Mouse (Mus musculus) lung, postnatal 4 days (tissue): ENCODE measurements at regions not wholly inside any gene's neighbourhood (a gene's known extent, or its start where the extent isn't known, plus 50 kb on each side); places are given as distances from the start of the nearest gene placed in this dataset.

Experiments
- DNase-seq, 2 experiments: peaks; one replicate each; pipeline ENCODE4 v3.0.0; 2021

DNA sequence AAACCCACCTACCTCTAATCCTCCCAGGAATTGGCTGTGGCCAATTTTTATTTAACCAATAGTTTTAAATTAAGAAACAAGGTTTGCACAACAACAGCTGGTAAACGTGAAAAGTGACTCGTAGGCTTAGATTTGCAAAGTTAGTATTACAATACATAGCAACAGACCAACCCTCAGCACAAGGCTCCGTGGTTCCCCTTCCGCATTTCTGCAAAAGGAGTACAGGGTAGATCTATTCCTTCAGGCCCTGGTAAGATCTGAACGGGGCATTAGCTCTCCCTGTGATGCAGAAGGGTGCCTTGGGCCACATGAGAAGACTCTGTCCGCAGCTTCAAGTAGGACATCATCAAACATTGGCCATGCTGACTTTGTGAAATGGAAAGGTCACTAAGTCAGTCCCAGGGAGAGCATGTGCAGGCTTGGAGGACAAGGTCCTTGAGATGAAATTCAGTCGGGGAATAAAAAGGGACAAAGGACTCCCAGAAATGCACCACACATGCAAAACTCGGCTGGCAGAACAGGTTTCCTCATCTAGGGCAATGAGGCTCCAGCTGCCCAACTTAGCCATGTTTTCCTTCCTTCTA, 75.0 kb upstream of the Armc2 start:
- no peak for DNase-seq

DNA sequence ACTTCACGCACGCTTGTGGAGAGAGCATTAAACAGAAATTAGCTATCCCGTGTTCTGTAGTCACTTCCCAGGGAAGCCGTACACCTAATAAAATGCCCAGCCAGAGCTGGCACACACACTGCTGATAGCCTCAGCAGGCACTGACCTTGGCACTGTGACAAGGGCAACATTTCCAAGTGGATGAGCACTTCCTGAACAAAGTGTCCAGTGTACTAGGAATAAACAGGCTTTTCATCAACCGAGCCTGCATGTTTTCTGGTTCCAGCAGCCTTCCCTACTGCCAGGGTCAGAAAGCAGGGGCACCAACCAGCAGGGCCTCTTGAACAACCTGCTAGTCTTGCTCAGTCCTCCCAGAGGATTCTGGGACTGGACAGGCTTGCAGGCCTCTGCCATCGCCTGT, 74.3 kb upstream of the Armc2 start:
- DNase-seq, result peak; percentile 62 to 65

DNA sequence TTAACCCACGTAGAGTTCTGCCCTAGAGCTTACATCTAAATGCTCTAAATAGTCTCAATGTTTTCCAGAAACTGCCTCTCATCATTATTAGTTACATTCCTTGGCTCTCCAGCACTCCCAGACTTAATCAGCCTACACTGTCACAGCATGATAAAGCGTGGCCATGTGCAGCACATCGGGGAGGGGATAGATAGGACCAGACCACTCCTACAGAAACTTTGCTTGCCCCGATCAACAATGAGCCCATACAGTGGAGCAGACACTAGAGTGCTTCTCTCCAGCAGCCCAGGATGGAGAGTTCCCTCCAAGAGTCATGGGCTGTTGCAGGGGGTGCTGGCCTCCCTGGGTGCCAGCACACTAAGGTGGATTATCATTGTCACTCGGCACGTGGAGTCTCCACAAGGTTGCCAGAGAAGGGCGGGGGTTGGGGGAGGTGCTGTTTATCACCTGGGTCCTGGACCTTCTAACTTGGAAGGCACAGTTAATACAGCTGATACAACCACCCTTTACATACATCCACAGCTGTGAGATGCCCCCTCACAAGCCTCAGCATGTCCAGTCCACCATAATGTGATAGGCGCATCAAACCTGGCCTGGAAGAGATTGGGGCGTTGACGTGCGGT, 73.4 kb upstream of the Armc2 start:
- DNase-seq, result no peak

DNA sequence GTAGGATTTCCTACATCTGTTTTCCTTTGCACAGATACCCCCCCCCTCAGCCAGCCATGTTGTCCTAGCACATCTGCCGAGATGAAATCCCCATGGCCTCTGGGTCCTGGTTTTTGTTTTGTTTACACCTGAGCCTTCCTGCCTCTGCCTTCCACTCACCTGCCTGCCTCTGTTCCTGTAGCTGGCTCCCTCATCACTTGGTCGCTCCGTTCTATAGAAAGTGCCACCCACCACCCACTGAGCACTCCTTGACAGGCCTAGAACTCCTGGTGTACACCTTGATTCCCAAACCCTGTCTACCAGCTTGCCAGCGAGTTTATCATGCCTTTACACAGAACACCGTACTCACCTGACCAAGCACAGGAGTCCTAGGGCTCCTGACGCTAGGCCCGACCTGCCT, 72.6 kb upstream of the Armc2 start:
- DNase-seq, result no peak

DNA sequence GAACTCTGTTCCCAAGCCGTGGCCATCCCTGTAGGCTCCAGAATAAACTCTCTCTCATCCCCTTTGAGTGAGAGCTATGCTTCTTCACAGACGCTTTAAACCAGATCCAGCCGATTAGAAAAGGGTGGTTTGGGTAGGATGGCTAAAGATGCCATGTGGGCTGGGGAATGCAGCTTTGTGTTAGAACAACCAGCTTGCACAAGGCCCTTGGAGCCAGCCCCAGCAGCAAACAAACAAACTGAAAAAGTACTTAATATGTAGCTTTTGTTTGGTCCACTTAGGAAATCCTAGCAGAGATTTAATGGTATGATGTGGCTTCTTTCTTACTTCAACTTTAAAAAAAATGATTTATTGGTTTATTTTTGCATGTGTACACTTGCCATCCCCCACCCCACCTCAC, 71.9 kb upstream of the Armc2 start:
- DNase-seq, result no peak

DNA sequence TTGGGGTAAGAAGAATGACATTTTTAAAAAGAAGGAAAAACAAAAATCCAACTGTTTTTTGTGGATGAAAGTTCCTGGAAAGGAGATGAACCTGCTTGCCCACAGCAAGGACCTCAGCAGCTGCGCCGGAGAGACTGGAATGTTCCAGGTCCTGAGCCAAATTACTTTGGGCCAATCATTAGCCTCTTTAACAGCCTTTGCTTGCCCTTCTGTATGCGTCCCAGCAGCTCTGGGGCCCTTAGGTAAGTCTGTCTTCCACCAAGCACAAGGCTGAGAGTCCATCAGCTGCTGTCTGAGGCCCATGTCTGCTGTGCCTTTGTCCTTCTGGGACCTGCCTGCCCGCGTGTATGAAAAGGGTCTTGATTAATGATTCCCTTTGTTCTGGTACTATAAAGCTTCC, 71.4 kb upstream of the Armc2 start:
- peak; percentile 39 to 70 for DNase-seq

DNA sequence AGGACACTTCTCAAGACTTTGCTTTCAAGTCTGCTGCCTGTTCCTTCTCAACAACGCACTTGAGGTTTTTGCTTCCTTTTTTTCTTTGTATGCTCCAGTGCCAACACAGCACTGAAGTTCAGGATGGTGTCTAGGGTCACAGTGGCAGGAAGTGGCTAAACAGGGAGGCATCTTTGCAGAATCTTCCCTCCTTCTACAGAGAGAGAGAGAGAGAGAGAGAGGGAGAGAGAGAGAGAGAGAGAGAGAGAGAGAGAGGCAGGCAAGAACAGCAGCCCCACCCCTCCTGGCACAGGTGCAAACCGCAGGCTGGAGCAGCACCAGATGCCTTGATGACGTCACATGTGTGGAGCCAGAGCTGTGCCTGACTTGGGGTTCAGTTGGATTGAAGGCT, 71.0 kb upstream of the Armc2 start:
- peak; percentile 80 to 88 for DNase-seq

DNA sequence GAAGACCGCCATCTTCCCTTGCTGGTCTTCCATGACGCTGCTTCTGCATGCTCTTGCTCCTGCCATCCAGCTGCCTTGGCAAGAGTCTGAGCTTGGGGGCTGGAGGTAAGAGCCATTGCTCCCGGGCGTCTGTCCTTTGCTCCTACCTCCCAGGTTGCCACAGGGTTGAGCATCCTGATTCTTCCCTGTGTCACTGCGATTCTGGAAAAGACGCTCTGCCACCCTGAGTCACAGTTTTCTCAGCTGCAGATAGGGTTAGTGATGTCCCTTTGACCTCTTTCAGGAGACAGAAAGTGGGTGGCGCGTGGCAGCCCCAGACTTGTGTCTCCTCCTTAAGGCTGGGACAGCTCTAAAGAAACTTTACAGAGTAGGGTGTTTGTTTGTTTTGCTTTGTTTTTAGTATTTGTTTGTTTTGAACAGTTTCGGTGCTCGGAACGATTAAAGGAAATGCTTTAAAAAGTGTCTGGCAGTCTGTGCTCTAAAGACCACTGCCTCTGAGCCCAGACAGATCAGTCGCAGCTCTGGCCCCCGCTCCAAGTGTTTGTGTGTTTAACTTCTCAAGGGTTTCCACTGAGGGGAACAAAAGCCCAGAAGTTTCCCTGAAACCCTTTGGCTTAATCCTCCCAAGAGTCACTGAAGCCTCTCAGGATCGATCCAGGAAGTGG, 70.5 kb upstream of the Armc2 start:
- DNase-seq, result peak in 1 of 2 experiments; percentile 50

DNA sequence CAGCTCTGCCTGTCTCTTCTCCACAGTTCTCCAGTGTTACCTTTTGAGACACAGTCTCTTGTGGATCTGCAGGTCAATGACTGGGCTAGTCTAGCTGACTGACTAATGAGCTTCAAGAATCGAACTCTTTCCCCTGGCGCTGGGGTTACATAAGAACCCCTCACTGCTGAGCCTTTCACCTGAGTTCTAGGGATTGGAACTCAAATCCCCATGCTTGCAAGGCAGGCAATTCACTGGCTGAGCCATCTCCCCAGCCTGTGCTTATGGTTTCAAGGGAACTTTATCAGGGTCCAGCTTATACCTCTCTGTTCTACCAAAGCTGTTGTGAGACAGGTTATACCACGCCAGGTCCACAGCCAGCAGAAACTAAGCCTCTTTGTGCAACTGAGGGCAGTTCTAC, 69.7 kb upstream of the Armc2 start:
- no peak for DNase-seq

DNA sequence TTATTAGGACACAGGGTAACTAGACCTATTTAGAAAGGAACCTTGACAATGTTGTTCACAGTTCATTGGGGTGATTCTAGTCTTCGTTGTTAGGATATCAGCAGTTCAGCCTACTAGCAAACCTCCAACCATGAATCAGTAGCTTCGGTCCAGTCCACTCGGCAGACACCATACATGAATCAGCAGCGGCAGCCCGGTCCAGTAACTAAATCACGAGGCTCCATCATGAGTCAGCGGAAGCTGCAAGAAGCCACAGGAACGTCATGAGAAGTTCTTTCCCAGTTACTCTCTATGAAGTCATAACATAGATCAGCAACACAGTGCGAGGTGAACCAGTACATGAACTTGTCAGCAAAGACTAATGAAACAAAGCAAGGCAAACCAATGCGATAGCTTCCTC, 68.4 kb upstream of the Armc2 start:
- no peak for DNase-seq

DNA sequence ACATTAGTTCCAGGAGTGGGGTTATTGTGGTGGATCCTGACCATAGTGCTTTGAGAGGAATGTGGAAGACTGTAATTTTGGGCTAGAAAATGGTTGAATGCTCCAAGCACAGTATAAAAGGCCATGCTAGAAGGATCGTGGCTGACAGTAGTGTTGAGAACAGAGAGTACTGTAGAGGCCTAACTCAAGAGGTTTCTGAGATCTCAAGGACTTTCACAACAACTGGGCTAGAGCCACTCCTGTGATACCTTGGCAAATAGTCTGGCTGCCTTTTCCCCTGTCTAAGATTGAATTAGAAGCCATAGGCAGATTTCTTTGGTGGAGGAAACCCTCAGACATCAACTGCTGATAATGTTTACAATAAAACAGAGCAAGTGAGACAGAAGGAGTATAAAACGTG, 67.1 kb upstream of the Armc2 start:
- DNase-seq, result peak in 1 of 2 experiments; percentile 34

DNA sequence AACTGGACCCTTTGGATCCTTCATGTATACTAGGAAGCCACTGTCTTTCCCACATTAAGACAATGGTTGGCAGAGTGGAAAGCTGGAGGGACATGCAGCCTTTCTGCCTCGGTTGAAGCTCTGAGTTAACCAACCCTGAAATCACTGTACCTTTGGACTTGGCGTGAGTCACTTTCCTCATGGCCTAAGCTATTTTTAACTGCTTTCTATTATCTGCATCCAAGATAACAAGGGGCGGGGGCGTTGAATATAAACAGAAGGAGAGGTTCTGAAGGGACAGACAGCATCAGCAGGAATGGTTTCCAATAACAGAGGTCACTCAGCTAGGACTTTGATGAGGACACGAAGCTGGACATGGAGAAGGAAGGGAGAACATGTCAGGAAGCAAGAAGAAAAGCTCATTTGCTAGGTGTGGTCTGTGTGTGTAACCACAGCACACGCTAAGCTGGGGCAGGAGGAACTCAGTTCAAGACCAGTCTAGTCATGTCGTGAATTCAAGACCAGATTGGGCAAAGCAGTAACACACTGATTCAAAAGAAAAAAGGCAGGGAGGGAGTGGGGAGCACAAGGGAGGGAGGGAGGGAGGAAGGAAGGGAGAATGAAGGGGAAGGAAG, 64.1 kb upstream of the Armc2 start:
- DNase-seq, result no peak

DNA sequence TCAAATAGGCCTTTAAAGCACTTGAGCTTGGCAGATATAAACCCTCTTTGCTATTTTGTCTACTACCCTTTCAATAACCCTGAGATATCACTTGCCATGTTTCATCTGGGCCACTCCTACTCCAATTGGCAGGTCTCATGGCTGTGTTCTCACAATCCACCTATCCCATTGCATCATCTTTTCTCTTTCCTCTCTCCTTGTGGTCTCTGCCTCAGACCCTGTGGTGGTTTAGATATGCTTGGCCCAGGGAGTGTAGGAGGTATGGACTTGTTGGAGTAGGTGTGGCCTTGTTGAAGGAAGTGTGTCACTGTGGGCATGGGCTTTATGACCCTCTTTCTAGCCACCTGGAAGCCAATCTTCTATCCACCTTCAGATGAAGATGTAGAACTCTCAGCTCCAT, 61.5 kb upstream of the Armc2 start:
- no peak for DNase-seq

DNA sequence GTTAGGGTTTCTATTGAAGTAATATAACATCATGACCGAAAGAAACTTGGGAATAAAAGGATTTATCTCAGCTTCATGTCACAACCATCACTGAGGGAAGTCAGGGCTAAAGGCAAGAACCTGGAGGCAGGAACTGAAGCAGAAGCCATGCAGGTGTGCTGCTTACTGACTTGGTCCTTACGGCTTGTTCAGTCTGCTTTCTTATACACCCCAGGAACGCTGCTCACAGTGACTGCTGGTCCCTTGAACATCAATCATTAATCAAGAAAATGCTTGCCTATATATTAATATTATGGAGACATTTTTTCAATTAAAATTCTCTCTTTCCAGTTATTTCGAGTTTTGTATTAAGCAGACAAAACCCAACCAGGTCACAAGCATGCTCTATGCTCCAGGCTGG, 58.5 kb upstream of the Armc2 start:
- no peak for DNase-seq

DNA sequence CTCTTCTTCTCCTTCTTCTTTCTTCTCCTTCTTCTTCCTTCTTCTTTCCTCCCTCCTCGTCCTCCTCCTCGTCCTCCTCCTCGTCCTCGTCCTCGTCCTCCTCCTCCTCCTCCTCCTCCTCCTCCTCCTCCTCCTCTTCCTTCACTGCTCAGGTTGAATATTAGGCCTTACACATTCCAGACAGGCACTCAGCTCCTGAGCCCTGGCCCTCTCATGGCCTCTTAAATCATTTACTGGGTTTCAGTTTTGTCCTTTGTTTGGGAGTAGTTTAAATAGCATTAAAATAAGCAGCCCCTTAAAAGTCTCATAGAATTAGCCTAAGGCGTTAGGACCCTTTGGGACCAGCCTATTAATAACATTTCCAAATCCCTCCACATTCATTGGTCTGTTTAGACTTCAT, 57.3 kb upstream of the Armc2 start:
- no peak for DNase-seq

DNA sequence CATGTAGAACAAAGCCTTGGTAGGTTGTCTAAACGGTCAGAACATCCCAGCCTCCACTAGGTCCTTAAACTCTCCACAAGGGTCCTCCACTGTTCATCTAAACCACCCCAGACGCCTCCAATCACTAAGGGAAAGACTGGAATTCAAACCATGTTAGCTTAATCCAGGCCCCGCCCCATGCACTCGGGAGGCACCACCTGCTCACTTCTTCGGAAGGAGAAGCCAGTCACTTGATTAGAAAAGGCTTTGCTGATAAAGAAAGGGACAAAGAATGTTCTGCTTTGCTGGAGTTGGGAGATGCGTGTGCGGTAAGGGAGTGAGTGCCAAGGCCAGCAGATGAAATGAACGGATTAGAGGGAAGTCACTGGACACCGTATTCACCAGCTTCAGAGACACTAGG, 54.5 kb upstream of the Armc2 start:
- peak; percentile 71 to 86 for DNase-seq

DNA sequence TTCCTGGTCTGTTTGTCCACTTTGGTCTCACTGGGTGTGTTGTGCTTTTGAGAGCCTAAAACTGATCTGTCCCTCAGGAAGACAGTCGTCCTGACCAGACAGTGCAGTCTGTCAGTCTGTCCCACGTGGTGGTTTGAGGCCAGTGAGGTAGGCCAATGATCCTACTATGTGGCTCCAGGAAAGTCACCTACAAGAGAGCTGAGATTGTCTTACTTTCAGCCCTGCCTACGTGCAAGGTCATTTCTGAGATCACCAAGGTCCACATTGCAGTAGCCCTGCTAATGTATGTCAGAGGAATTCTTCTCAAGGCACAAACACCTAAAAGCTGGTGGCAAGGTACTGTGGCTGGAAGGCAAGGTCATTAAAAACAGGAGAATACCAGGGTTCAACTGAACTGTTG, 53.9 kb upstream of the Armc2 start:
- DNase-seq, result no peak

DNA sequence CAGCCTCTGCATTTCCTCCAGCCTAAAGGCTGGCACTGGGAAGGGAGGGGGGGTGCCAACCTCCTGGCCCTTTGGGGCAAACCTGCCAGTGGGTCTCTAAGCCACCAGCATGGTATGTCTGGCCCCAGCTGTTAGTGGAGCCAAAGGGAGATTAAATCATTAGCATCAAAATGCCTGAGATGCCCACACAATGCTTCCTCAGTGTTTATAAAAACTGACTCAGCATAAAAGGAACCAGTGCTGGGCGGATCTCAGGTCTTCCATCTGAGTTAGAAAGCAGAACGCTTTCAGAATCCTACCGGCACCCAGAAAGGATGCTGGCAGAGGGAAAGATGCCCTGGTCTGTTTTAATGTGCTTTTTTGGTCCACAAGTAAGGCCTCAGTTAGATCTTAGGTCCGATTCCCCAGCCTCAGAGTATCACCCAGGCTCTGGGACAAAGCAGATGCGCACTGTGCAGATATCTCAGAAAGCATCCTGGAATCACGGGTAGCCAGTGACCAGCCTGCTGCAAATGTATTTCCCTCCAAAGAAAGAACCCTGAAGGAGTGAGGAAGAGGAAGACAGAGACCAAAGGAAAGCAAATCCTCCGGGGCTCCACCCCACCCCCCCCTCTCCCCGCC, 53.3 kb upstream of the Armc2 start:
- no peak for DNase-seq

DNA sequence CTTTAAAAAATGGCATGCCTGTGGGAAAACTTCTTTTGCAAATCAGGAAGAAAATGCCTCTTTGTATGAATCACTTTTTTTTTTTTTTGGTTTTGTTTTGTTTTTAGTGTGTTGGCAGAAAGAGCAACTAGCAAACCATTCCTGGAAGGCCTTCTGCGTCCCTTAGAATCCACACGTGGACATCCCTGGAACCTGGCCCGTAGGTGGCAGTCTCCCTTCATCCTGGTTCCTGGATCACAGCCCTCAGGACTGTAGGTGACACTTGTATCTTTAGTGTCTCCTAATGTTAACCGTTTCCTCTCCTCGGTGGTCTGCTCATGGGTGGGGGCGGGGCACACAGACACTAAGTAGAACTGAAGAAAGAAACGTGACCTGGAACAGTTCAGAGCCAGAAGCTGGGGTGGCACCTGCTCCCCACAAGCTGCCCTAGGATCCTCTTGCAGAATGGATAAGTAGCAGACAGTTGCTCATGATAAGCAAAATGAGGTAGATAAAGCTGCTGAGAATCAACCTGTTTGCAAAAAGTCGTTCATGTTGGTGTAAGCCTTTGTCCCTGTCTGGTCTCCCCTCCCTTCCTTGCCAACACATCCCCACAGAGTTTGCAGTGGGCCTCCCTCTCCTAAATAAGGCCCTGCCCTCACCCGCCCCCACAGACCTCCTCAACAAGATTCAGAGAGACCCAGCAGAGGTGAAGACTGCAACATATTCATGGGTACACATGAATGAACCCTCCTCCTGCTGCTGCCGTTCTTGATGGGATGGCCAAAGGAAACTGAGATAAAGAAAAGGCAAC, 52.6 kb upstream of the Armc2 start:
- peak; percentile 70 for DNase-seq

DNA sequence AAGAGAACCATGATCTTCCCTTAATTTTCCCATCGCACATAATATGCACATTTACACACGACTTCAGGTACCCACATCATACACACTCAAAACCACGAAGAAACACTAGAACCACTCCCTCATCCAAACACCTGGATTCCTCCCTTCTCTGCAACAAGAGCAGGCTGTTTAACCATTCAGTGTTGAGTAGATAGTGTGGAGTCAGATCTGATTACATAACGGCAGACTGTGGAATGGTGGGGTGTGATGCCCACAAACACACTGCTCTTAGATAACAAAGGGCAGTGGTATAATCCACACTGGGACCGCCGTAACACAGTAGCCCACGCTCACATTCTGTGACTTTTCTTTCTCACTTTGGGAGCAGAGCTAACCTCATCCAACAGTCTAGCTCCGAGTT, 51.5 kb upstream of the Armc2 start:
- no peak for DNase-seq

DNA sequence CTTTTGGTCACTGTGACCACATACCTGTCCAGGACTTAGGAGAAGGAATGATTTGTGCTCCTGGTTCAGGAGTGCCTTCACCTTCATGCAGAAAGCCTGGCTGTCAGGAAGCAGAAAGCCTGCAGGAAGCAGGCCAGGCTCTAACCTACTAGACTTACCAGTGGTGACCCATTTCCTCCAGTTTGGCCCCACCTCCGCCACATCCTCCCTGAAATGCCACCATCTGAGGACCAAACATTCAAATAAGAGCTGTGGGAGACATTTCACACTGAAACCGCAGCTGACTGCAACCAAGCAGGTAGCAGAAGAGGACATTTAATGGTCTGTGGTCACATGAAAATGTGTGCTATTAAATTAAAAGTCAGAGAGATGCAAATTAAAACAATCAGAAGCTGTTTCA, 50.3 kb upstream of the Armc2 start:
- DNase-seq, result no peak
